Mouse (Mus musculus) yolk sac, embryonic 10.5 days (tissue): Measurements from ENCODE around the gene Smlr1.

Experiments used
- DNase-seq: peaks from one replicate; pipeline ENCODE4 v3.0.0-alpha.2; 2017; ENCODE audit warnings: low spot score

The Smlr1 gene

GRCm38 (mm10) chr10:25535891-25536331 is at the start of gene Smlr1:
Gene Smlr1 (minus strand): TSS chr10:25536267.
- DNase-seq, result peak; percentile 82

- DNase-seq, result no peak
Observed at GRCm38 (mm10) chr10:25584899-25585298, 48.8 kb upstream of the Smlr1 start.

DNA sequence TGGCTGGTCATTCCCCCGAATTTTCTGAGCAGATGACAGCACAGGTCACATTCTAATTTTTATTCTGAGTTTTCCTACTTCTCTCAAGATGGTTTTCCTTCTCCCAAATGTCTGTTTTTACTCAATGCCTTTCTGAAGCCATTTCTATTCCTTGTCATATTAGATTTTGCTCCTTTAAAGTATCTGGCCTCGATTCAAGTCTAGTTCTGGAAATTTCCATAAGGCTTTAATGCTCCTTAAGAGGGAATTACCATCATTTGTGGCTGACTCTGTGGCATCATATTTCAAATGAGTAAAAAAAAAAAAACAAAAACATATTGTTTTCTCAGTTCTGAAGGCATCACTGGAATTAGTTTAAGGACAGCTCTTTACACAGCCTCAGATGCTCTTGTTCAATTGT is 44.0 kb upstream of the Smlr1 start:
- DNase-seq, result no peak

GRCm38 (mm10) chr10:25571319-25572240 is 35.5 kb upstream of the Smlr1 start:
- no peak for DNase-seq

DNA sequence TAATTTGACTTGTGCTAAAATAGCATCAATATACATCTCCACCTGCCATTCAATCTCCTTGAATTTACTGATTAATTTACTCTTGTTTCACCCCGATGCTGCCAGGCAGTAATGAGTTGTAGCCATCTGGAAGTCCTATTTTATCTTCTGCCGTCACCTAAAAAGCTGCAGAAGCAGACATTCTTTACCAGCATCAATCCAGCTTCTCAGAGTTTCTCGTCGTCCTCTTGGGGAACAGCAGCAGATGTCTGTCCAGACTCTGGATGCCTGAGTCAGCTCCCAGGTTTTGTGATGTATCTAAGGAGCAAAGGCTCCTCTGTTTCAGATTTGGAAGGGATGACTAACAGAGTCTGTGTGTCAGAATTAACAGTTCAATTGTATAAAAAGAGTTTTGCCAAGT is 16.9 kb upstream of the Smlr1 start:
- DNase-seq, result no peak

DNA sequence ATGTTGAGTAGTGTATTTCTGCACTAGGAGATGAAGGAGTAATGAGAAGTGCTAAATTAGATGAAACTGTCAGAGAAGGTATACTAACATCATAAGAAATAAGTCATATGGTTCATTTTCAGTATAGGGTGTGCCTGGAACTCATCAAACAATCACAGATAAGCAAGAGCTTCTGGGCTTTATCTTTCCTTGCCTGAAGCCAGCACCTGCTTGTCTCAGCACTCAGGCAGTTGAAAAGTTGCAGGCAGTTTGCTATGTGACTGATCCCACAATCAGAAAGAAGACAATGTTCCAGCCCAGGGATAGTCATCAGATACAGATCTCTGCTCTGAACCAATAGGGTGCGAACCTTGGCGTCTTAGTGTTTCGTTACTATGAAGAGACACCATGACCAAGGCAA is 5.0 kb upstream of the Smlr1 start:
- DNase-seq, result no peak

- DNase-seq, result peak; percentile 68
Observed at GRCm38 (mm10) chr10:25539771-25540168, 3.7 kb upstream of the Smlr1 start.

- no peak for DNase-seq
Observed at GRCm38 (mm10) chr10:25539146-25539770, 3.2 kb upstream of the Smlr1 start.

DNA sequence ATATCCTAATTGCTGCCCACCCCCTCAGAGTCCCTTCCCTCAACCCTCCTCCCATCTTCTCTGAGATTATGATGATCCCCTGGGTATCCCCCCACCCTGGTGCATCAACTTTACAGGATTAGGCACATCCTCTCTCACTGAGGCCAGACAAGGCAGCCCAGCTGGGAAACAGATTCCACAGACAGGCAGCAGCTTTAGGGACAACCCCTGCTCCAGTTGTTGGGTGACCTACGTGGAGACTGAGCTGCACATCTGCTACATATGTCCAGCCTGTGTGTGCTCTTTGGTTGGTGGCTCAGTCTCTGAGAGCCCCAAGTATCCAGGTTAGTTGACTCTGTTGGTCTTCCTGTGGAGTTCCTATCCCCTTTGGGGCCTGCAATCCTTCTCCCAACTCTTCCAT is 2.7 kb upstream of the Smlr1 start:
- DNase-seq, result no peak

DNA sequence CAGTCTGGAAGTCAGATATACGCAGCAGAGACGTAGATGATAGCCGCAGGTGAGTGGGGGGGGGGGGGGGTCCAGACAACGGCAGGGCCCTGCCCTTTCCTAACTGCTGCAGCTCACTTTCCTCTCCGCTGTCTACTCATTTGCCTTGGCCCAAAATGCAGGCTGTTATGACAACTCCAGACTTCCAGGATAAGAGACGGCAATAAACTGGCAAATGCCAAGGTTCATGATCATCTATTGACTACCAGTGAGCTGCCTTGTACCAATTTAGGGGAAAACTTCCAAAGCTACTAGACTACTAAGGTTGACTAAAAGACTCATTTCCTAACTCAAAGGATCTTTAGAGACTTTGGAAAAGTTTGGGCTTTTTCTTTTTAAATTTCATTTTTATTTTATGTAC is 554 bp upstream of the Smlr1 start:
- DNase-seq, result no peak

DNA sequence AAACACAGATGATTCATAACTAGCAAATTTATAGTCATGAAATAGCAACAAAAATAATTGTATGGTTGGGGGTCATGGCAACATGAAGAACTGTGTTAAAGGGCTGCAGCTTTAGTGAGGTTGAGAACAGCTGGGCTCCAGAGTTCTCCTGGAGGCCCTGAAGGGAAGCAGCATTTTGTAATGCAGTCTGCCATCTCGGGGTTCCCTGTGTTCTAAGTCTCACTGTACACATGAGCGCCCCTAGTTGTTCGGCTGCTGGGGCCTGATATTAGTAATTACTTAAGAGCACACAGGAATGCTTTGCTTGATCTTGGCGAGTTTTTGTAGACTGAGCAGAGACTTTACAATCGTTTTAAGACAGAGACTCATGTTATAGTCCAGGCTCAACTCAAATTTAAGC is 1.6 kb downstream of the Smlr1 start:
- no peak for DNase-seq

DNA sequence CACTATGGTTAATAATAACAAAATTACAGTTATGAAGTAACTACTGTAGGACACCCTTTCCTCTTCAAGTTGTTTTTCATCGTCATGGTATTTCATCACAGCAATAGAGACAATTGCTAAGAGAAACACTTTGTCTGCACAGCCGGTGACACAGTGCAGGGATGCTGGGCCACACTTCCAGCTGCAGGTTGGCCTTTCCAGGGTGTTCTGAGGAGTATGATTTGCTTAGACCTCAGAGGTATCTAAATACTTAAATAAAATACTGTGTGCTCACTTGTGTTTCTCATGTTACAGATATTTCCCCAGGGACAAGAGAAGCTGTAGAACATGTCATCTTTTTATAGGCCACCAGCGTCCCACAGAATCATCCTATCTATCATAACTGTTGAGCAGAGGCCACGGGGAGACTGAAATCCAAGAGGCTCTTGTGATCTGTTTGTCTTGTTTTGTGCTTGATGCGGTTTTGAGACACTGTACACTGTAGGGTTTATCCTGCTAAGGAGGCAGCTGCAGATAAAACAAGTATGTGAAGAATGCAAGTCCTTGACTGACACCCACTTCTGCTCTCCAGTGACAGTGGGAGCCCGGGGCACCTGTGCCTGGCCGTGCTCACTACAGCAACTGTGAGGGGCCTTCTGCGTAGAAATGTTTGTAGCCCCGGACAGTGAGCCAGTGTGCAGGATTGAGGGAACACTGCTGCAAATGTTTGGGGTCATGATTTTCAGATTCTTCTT is 2.4 kb downstream of the Smlr1 start:
- no peak for DNase-seq

GRCm38 (mm10) chr10:25533105-25533504 is 3.0 kb downstream of the Smlr1 start:
- no peak for DNase-seq

GRCm38 (mm10) chr10:25531335-25531734 is 4.7 kb downstream of the Smlr1 start:
- DNase-seq, result no peak

DNA sequence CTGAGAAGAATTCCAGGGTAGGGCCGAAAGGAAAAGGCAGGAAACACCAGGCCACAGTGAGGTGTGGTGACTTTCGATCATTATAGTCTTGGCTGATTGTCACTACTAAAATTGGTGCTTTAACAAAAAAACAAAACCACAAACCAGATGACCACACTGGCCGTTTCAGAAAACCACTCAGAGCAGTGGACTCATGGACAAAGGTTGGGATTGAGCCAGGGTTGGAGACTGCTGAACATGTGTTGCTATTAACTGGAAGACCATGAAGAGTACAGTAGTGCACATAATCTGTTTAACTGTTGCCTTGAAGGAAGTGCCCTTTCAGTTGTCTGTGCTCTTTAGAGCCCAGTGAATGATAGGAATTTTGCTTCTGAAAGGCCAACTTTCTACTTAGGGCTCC is 8.9 kb downstream of the Smlr1 start:
- DNase-seq, result no peak

- DNase-seq, result no peak
Observed at GRCm38 (mm10) chr10:25526622-25527021, 9.4 kb downstream of the Smlr1 start.

GRCm38 (mm10) chr10:25526156-25526555 is 9.9 kb downstream of the Smlr1 start:
- DNase-seq, result no peak

DNA sequence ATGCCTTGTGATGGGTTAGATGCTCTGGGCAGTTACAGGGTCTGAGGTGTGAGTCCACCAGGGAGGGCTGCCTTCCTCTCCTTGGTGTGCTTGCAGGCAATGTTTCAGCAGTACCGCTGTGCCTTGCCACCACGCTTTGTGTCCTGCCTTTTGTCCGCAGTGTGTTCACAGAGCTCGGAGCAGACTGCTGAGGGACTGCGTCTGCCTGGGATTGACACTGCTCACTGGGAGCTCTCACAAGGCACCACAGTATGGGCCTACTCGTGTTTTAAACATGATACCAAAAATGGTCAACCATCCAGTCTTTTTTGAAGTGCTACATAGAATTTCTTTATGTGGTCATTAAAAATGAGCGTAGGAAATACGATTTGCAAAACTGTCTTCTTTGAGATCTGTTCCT is 12.3 kb downstream of the Smlr1 start:
- no peak for DNase-seq

- peak; percentile 25 for DNase-seq
Observed at GRCm38 (mm10) chr10:25520428-25520827, 15.6 kb downstream of the Smlr1 start.

DNA sequence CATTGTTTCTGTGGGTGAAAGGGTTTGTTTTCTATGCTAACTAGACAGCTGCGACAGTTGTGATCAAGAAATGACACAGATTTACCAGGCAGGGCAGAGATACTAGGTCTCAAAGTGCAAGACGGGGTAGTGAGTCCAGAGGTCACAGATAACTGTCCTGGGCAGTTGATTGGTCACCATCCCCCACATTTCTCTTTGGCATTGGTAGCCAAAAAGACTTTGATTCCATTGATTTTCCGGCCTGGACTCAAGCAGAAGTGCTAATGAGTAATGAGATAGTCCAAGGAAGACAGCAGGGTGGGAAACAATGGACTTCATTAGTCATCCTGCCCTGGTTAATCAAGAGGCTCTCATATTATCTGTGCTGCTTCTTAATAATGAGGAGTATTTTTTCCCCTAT is 16.1 kb downstream of the Smlr1 start:
- peak; percentile 83 for DNase-seq

DNA sequence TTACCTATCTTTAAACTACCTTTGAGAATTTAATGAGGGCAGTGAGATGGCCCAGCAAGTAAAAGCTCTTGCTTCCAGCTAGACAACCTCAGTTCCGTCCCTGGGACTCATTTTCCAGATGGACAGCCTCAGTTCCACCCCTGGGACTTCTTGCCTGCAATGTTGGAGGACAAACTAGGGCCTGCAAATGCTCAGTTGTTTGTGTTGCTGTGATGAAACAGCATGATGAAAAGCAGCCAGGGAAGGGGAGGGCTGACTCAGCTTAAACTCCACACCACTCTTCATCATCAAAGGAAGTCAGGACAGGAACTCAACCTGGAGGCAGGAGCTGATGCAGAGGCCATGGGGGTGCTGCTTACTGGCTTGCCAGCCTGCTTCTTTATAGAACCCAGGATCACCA is 22.2 kb downstream of the Smlr1 start:
- no peak for DNase-seq

DNA sequence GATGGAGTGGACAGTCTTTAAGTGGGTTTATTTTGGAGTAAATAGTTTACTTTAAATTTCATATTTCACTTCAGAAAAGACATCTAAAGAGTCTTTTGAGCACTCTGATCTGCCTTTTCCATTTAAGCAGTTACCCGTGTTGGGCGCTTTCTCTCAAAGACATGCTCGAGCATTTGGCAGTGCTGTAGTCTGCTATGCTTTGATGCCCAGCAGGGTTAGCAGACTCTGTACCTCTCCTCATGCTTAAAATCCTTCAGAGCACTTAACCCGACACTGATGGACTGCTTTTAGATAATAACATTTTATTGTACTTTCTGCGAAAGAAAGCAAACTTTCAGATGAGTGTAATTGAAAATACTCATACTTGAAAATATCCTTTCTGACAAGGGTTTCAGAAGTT is 32.8 kb downstream of the Smlr1 start:
- DNase-seq, result no peak
